In the genomic region with DNA sequence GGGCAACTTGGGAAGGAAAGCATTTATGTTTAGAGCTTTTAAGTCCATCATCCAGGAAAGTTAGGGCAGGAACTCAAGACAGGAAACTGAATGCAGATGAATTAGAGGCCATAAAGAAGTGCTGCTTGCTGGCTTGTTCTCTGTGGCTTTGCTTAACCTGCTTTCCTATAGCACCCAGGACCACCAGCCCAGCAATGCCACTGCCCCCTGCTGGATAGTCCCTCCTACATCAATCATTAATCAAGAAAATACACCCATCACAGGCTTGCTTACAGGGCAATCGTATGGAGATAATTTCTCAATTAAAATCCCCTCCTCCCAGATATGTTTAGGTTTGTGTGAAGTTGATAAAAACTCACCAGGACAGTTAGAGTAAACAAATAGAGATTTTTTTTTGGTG, we compare ENCODE assay signal across 9 mouse cellular contexts. TPM values are rescaled to one million over a fixed set of nuclear protein-coding genes. Genes with fewer than 3 reads are reported as not detected.
DNase-seq lines count a peak whose midpoint lies in the region; ATAC-seq and TF ChIP-seq lines count a peak whose summit lies in the region.
"Had no signal": no experiment of that assay in that cellular context is flagged by ENCODE, and none has a peak within 500 bp of the region (broad histone marks: within the 10 kb centered on the region; RNA-seq: fewer than 3 reads in every experiment).

No protein-coding gene starts in this region.

- no peak overlapping the region for H3K9ac ChIP-seq in liver, adult 2 months (ENCODE audit: low read depth, low read length)
- no peak overlapping the region for H3K9ac ChIP-seq in liver, embryonic 11.5 days (ENCODE audit: low read depth, low read length)

- peak; percentile 48 for DNase-seq in gastrocnemius, adult 2 months
- no peak for DNase-seq in gastrocnemius, postnatal 4 days (ENCODE audit: low spot score in 2 of 2)
- no peak for DNase-seq in liver, adult 2 months (ENCODE audit: extremely low read depth, low read depth, low spot score)
- DNase-seq in liver, embryonic 11.5 days (ENCODE audit: low spot score), result no peak
- no peak for DNase-seq in Patski (ENCODE audit: low read depth, low spot score)
- DNase-seq in adrenal gland, postnatal 36 days, result no peak
- no peak for DNase-seq in gastrocnemius, postnatal 36 days
- DNase-seq: cerebellum, adult 11-12 months had no signal

- ATAC-seq in liver, embryonic 11.5 days (replicated peaks; ENCODE audit: low FRiP score), result no peak
- no peak for ATAC-seq in Patski
- ATAC-seq in megakaryocyte progenitor cell, adult 5-6 weeks (replicated peaks; ENCODE audit: poor library complexity), result 0 out of 2 replicates have a peak, but pooled peaks have one; percentile 36

- POLR2A ChIA-PET in Patski (lab: Charles Lee), result interaction anchor here (0.6 kb wide), 1 partner anchor 272 kb away, joined by 5 read pairs; no protein-coding TSS in a partner anchor

- peaks cover 13% of the 10 kb centered on the region for H3K36me3 ChIP-seq in liver, adult 2 months (ENCODE audit: control insufficient read depth, insufficient read depth, low read length)
- no peaks in the 10 kb centered on the region for H3K36me3 ChIP-seq in liver, embryonic 11.5 days (ENCODE audit: control insufficient read depth, insufficient read depth, low read length)

- no peaks in the 10 kb centered on the region for H3K79me2 ChIP-seq in liver, adult 2 months (ENCODE audit: control insufficient read depth, insufficient read depth, low read length)

- H3K4me2 ChIP-seq in liver, embryonic 11.5 days, result no peak overlapping the region

- CTCF ChIA-PET in Patski (lab: Charles Lee), result interaction anchor here (1.1 to 2.9 kb wide), 5 partner anchors 10 to 70 kb away, joined by 3 to 14 read pairs (median 5); partner anchors contain the start of genes 2310030G06Rik and Alg9

- no peaks in the 10 kb centered on the region; the same call in 1 of the 2 replicates for H3K4me1 ChIP-seq in liver, adult 2 months (ENCODE audit: control insufficient read depth, insufficient read depth, low read length)
- no peaks in the 10 kb centered on the region; the same call in 1 of the 2 replicates for H3K4me1 ChIP-seq in liver, embryonic 11.5 days (replicated peaks; ENCODE audit: control insufficient read depth, insufficient read depth, low read length)

- no peak overlapping the region for H3K4me3 ChIP-seq in gastrocnemius, adult 2 months
- H3K4me3 ChIP-seq in liver, adult 2 months (ENCODE audit: insufficient read depth, low read depth, low read length), result no peak overlapping the region
- no peak overlapping the region for H3K4me3 ChIP-seq in liver, embryonic 11.5 days (ENCODE audit: low read depth, low read length)

- TF ChIP-seq POLR2A in liver, adult 2 months (IDR thresholded peaks at IDR 0.05; ENCODE audit: extremely low read depth, insufficient read depth, low read length), result no peak

- in situ Hi-C loops in Patski (cut with MboI; ENCODE audit: low pct_unique_long_range_greater_than_20kb), result loop anchor here (10.0 kb wide), 1 partner anchor 49 kb away; no protein-coding TSS in a partner anchor

- H3K27ac ChIP-seq in gastrocnemius, adult 2 months, result no peak overlapping the region
- no peak overlapping the region for H3K27ac ChIP-seq in liver, adult 2 months (replicated peaks; ENCODE audit: insufficient read depth, low read depth, low read length)
- H3K27ac ChIP-seq in liver, embryonic 11.5 days (ENCODE audit: low read depth, low read length), result no peak overlapping the region

- WGBS in liver, adult 2 months, result 75% methylated on average over 1 of the region's 1 CpGs
- WGBS in liver, embryonic 11.5 days, result 68% methylated on average over 1 of the region's 1 CpGs

- intact Hi-C loops in gastrocnemius, adult 2 months (cut with DNase I), result no loop called here
- intact Hi-C loops in gastrocnemius, postnatal 36 days (cut with DNase I), result no loop called here

- no peaks in the 10 kb centered on the region for H3K9me3 ChIP-seq in liver, embryonic 11.5 days (ENCODE audit: control insufficient read depth, low read length)

- TF ChIP-seq CTCF in gastrocnemius, adult 2 months (IDR thresholded peaks at IDR 0.05), result peak; percentile 62
- peak; percentile 54 for TF ChIP-seq CTCF in liver, adult 2 months (IDR thresholded peaks at IDR 0.05; ENCODE audit: low read depth, low read length)
- TF ChIP-seq CTCF in Patski (IDR thresholded peaks at IDR 0.05), result peak; percentile 58

- no peaks in the 10 kb centered on the region for H3K27me3 ChIP-seq in liver, adult 2 months (ENCODE audit: control insufficient read depth, insufficient read depth, low read length)
- no peaks in the 10 kb centered on the region for H3K27me3 ChIP-seq in liver, embryonic 11.5 days (replicated peaks; ENCODE audit: control insufficient read depth, insufficient read depth, low read length)
- H3K27me3 ChIP-seq in Patski, result no peaks in the 10 kb centered on the region

RNA-seq across cellular contexts. Expression of gene Fdxacb1, which starts 4.7 kb away (rescaled TPM):
- 1 to 10 TPM; 3.4 to 3.9 TPM for total RNA-seq in gastrocnemius, adult 2 months (2021)
- total RNA-seq in gastrocnemius, postnatal 4 days (2021), result 1 to 10 TPM; 5.9 to 6.9 TPM
- total RNA-seq in liver, adult 2 months (2014; rRNA removed), result 4.2 and 4.7 TPM in 2 replicates
- 2.5 and 2.6 TPM in 2 replicates for polyA plus RNA-seq in liver, adult 2 months (2012; rRNA removed)
- polyA plus RNA-seq in liver, embryonic 11.5 days (2014; fragmentation: Nextera tagmentation; extraction: Ambion mirVana), result 15.7 and 16.0 TPM in 2 replicates
- 6.5 TPM for polyA plus RNA-seq in Patski (2021)
- 6.9 and 7.8 TPM in 2 replicates for total RNA-seq in megakaryocyte progenitor cell, adult 5-6 weeks (2015)
- total RNA-seq in megakaryocyte progenitor cell, adult 5-6 weeks (2017), result 6.0 and 7.0 TPM in 2 replicates
- 1 to 10 TPM; 4.2 to 6.1 TPM for total RNA-seq in adrenal gland, postnatal 36 days (2021)
- 1 to 10 TPM; 4.3 to 4.6 TPM for total RNA-seq in gastrocnemius, postnatal 36 days (2021)

RNA-seq across cellular contexts. Expression of gene Hspb2, which starts 11.2 kb away (rescaled TPM):
- 100 to 1,000 TPM; 123 to 143 TPM for total RNA-seq in gastrocnemius, adult 2 months (2021)
- total RNA-seq in gastrocnemius, postnatal 4 days (2021), result 100 to 1,000 TPM; 135 to 140 TPM
- 0.55 TPM in 1 of 2 replicates, not detected in the other for total RNA-seq in liver, adult 2 months (2014; rRNA removed)
- polyA plus RNA-seq in liver, adult 2 months (2012; rRNA removed), result 0.88 and 1.1 TPM in 2 replicates
- polyA plus RNA-seq in liver, embryonic 11.5 days (2014; fragmentation: Nextera tagmentation; extraction: Ambion mirVana), result 1.3 and 2.3 TPM in 2 replicates
- polyA plus RNA-seq in Patski (2021), result 12.9 TPM
- total RNA-seq in megakaryocyte progenitor cell, adult 5-6 weeks (2015), result not detected in 2 replicates
- total RNA-seq in megakaryocyte progenitor cell, adult 5-6 weeks (2017), result not detected in 2 replicates
- total RNA-seq in adrenal gland, postnatal 36 days (2021), result 1 to 10 TPM; 1.5 to 2.2 TPM
- 100 to 1,000 TPM; 118 to 134 TPM for total RNA-seq in gastrocnemius, postnatal 36 days (2021)

RNA-seq across cellular contexts. Expression of gene Alg9, which starts 11.5 kb away (rescaled TPM):
- total RNA-seq in gastrocnemius, adult 2 months (2021), result 10 to 100 TPM in 1 of 2 experiments, 1 to 10 TPM in 1; 7.8 to 11.2 TPM
- 10 to 100 TPM; 15.0 to 16.3 TPM for total RNA-seq in gastrocnemius, postnatal 4 days (2021)
- 16.0 and 16.2 TPM in 2 replicates for total RNA-seq in liver, adult 2 months (2014; rRNA removed)
- polyA plus RNA-seq in liver, adult 2 months (2012; rRNA removed), result 14.7 and 16.3 TPM in 2 replicates
- 33.0 and 40.0 TPM in 2 replicates for polyA plus RNA-seq in liver, embryonic 11.5 days (2014; fragmentation: Nextera tagmentation; extraction: Ambion mirVana)
- 27.5 TPM for polyA plus RNA-seq in Patski (2021)
- 23.2 and 30.8 TPM in 2 replicates for total RNA-seq in megakaryocyte progenitor cell, adult 5-6 weeks (2015)
- total RNA-seq in megakaryocyte progenitor cell, adult 5-6 weeks (2017), result 21.4 and 24.7 TPM in 2 replicates
- 10 to 100 TPM; 24.2 to 27.7 TPM for total RNA-seq in adrenal gland, postnatal 36 days (2021)
- total RNA-seq in gastrocnemius, postnatal 36 days (2021), result 10 to 100 TPM in 1 of 2 experiments, 1 to 10 TPM in 1; 7.1 to 10.2 TPM

RNA-seq across cellular contexts. Expression of gene 1110032A03Rik, which starts 12.0 kb away (rescaled TPM):
- 10 to 100 TPM; 10.4 to 11.2 TPM for total RNA-seq in gastrocnemius, adult 2 months (2021)
- 10 to 100 TPM; 15.9 to 16.9 TPM for total RNA-seq in gastrocnemius, postnatal 4 days (2021)
- total RNA-seq in liver, adult 2 months (2014; rRNA removed), result 46.4 and 58.8 TPM in 2 replicates
- 41.1 and 43.2 TPM in 2 replicates for polyA plus RNA-seq in liver, adult 2 months (2012; rRNA removed)
- polyA plus RNA-seq in liver, embryonic 11.5 days (2014; fragmentation: Nextera tagmentation; extraction: Ambion mirVana), result 16.2 and 17.5 TPM in 2 replicates
- polyA plus RNA-seq in Patski (2021), result 28.6 TPM
- 19.5 and 19.7 TPM in 2 replicates for total RNA-seq in megakaryocyte progenitor cell, adult 5-6 weeks (2015)
- total RNA-seq in megakaryocyte progenitor cell, adult 5-6 weeks (2017), result 13.3 and 16.4 TPM in 2 replicates
- 10 to 100 TPM; 34.9 to 44.5 TPM for total RNA-seq in adrenal gland, postnatal 36 days (2021)
- 10 to 100 TPM in 1 of 2 experiments, 1 to 10 TPM in 1; 9.8 to 11.2 TPM for total RNA-seq in gastrocnemius, postnatal 36 days (2021)

RNA-seq across cellular contexts. Expression of gene Cryab, which starts 12.2 kb away (rescaled TPM):
- total RNA-seq in gastrocnemius, adult 2 months (2021), result 1,000 to 10,000 TPM in 1 of 2 experiments, 100 to 1,000 TPM in 1; 885 to 2,545 TPM
- 100 to 1,000 TPM; 649 to 722 TPM for total RNA-seq in gastrocnemius, postnatal 4 days (2021)
- total RNA-seq in liver, adult 2 months (2014; rRNA removed), result 1.3 and 2.4 TPM in 2 replicates
- 5.5 and 6.6 TPM in 2 replicates for polyA plus RNA-seq in liver, adult 2 months (2012; rRNA removed)
- polyA plus RNA-seq in liver, embryonic 11.5 days (2014; fragmentation: Nextera tagmentation; extraction: Ambion mirVana), result 8.0 and 13.7 TPM in 2 replicates
- polyA plus RNA-seq in Patski (2021), result 1,544 TPM
- 0.71 and 0.99 TPM in 2 replicates for total RNA-seq in megakaryocyte progenitor cell, adult 5-6 weeks (2015)
- total RNA-seq in megakaryocyte progenitor cell, adult 5-6 weeks (2017), result 0.34 and 0.54 TPM in 2 replicates
- total RNA-seq in adrenal gland, postnatal 36 days (2021), result 10 to 100 TPM; 21.2 to 46.6 TPM
- 1,000 to 10,000 TPM; 1,018 to 1,083 TPM for total RNA-seq in gastrocnemius, postnatal 36 days (2021)

Comparison
In these comparisons a context has a peak if more than half of its experiments do, and no peak if none do; other contexts are left out.
1. RNA of gene Hspb2, which starts 11.2 kb away (total RNA-seq): 123 to 143 TPM in gastrocnemius, adult 2 months, 135 to 140 TPM in gastrocnemius, postnatal 4 days and 118 to 134 TPM in gastrocnemius, postnatal 36 days; 1.5 to 2.2 TPM in adrenal gland, postnatal 36 days, 0.55 TPM in liver, adult 2 months and not detected in megakaryocyte progenitor cell, adult 5-6 weeks; every median in the first group is over 10 times any median in the second.
2. Peak in every context shown above with its lines, with median percentiles within 50 percentile points of each other: CTCF ChIP-seq.